Mouse (Mus musculus): ENCODE measurements at regions not wholly inside any gene's neighbourhood (a gene's known extent, or its start where the extent isn't known, plus 50 kb on each side); places are given as distances from the start of the nearest gene placed in this dataset.

- TF ChIP-seq CTCF (IDR thresholded peaks at IDR 0.05; ENCODE audit: low read depth) (no peak), EP300 (IDR thresholded peaks at IDR 0.05; ENCODE audit: low read depth) (no peak)
These were observed 64.2 kb upstream of the Prep start for GRCm38 (mm10) chr10:45002637-45003343.
